Mouse (Mus musculus): ENCODE results near the gene Ubap1l.

DNA sequence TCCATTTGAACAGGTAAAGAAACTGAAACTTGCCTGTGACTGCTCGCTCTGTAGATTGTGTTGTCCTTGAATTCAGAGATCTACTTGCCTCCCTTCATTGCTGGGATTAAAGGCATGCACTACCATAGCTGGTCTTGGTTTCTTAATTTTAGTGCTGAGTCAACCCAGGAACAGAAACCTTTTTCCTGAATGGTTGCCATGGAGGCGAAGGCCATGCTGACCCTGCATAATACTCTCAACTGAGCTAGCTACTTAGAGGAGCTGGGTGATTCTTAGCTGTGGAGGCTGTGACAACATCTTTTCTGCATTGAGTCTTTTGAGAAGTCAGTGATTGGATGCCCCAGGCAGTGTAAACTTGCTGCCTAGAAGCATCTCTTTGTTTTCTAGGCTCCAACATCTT lies 3.9 kb upstream of the Ubap1l start:
- TF ChIP-seq CTCF (IDR thresholded peaks at IDR 0.05; ENCODE audit: low read depth) (no peak), EP300 (IDR thresholded peaks at IDR 0.05; ENCODE audit: low read depth) (no peak)
